Mouse (Mus musculus) forebrain, embryonic 14.5 days (tissue): ENCODE results near the gene Faxc. TPM values are rescaled to one million over a fixed set of nuclear protein-coding genes. Genes with fewer than 3 reads are reported as not detected.
A peak's percentile ranks its signal among the peaks of the same experiment; 100 is the strongest.

Experiments used
- ATAC-seq: fragments of 200-750 bp; cut with Nextera tagmentation; 2 replicates; pipeline ENCODE4 v1.8.0; 2017; ENCODE audit warnings: mild to moderate bottlenecking, moderate library complexity
- DNase-seq: peaks from one replicate; pipeline ENCODE4 v3.0.0-alpha.2; 2015; ENCODE audit warnings: low spot score
- H3K27ac ChIP-seq: fragments of 300-500 bp; sonication (generic); 2 replicates; pipeline ENCODE4 v1.5.1; 2014; ENCODE audit warnings: low read depth, mild to moderate bottlenecking, control low read depth, low read length, moderate library complexity
- H3K27me3 ChIP-seq: fragments of 300-500 bp; sonication (generic); replicated peaks from 2 replicates; pipeline ENCODE4 v1.6.1; 2014; ENCODE audit warnings: low read length, control low read depth, mixed read lengths; ENCODE audit not compliant: control insufficient read depth, insufficient read depth
- H3K36me3 ChIP-seq: fragments of 300-500 bp; sonication (generic); 2 replicates; pipeline ENCODE4 v1.6.1; 2014; ENCODE audit warnings: low read length, control low read depth; ENCODE audit not compliant: control insufficient read depth, insufficient read depth
- H3K4me1 ChIP-seq: fragments of 300-500 bp; sonication (generic); 2 replicates; pipeline ENCODE4 v1.6.1; 2014; ENCODE audit warnings: antibody characterized with exemption, low read length, control low read depth; ENCODE audit not compliant: control insufficient read depth, insufficient read depth
- H3K4me2 ChIP-seq: fragments of 300-500 bp; sonication (generic); 2 replicates; pipeline ENCODE4 v1.6.1; 2014; ENCODE audit warnings: mild to moderate bottlenecking, control low read depth, low read length
- H3K4me3 ChIP-seq: fragments of 300-500 bp; sonication (generic); 2 replicates; pipeline ENCODE4 v1.5.1; 2014; ENCODE audit warnings: low read depth, low read length, control low read depth
- H3K9ac ChIP-seq: fragments of 300-500 bp; sonication (generic); 2 replicates; pipeline ENCODE4 v1.6.1; 2014; ENCODE audit warnings: mild to moderate bottlenecking, low read length, control low read depth, moderate library complexity
- H3K9me3 ChIP-seq: fragments of 300-500 bp; sonication (generic); replicated peaks from 2 replicates; pipeline ENCODE4 v1.6.1; 2016; ENCODE audit warnings: low read length, control low read depth, mixed read lengths; ENCODE audit not compliant: control insufficient read depth
- WGBS: fragments of 180-500 bp; shearing (Covaris S2); extraction: QIAGEN DNeasy Blood & Tissue Kit; methylation state at CpG from one replicate; pipeline ENCODE4 v1.1.7; 2014; 5-methylcytosine and 5-hydroxymethylcytosine counted together
- polyA plus RNA-seq: library from polyadenylated mRNA; unstranded; fragments of >200 nt; fragmentation: Nextera tagmentation; extraction: Ambion mirVana; gene quantifications from 2 replicates; pipeline ENCODE4 v1.2.1, GENCODE M21; 2014

Gene Faxc
- polyA plus RNA-seq, 1 experiment from 2014 or later, result 16.4 TPM

DNA sequence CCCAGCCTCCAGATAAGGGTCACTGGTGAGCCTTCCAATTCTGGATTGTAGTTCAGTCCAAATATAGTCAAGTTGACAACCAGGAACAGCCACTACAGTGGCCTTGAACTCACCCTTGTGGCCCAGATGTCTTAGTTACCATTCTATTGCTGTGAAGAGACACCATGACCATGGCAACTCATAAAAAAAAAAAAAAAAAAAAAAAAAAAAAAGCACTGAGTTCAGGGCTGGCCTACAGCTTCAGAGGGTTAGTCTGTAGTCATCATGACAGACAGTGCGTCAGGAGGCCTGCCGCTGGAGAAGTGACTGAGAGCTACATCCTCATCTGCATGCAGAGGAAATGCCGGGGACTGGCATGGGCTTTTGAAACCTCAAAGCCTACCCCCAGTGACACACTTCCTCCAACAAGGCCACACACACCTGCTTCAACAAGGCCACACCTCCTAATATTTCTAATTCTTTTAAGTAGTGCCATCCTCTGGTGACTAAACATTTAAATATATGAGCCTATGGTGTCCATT, 58.5 kb downstream of the Faxc start:
- 78% methylated on average over 3 of the region's 3 CpGs for WGBS
- ATAC-seq (no peak), DNase-seq (no peak)
- no peak overlapping the region for H3K27ac ChIP-seq
- H3K36me3 ChIP-seq, result peaks cover 41% of the 10 kb centered on the region
- H3K4me1 ChIP-seq, result no peaks in the 10 kb centered on the region
- H3K9ac ChIP-seq, result no peak overlapping the region
- no peaks in the 10 kb centered on the region for H3K27me3 ChIP-seq
- no peaks in the 10 kb centered on the region for H3K9me3 ChIP-seq
- no peak overlapping the region for H3K4me2 ChIP-seq
- no peak overlapping the region for H3K4me3 ChIP-seq

DNA sequence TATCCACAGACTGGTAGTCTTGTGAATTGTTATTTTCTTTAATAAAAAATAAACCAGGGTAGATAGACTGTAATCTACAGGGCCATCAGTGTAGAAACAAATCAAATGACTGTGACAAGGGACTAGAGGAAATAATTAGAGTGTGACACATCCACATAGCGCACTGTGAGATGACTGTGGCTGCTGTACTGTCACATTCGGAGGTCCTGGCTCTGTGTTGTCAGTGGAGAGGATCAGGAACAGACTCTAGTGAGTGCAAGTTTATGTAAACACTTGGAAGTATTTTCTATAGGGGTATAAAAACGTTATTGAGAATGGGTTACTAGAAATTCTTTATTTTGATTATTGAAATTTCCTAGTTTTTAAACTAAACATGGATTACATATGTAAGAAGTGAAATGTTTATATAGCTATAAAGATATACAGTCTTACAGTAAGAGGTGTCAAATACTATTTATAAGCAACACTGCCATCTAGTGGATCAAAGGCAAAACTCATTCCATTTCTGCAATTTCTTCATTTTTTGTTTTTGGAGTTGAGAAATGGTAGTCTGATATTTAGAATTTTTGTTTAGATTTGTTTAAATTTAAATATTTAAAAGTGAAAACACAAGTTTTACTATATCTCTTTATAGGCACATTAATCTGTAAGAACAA, 59.6 kb downstream of the Faxc start:
- Histone ChIP-seq H3K4me1 (no peaks in the 10 kb centered on the region), H3K9ac (no peak overlapping the region), H3K27ac (no peak overlapping the region), H3K27me3 (no peaks in the 10 kb centered on the region), H3K9me3 (no peaks in the 10 kb centered on the region), H3K4me2 (no peak overlapping the region), H3K4me3 (no peak overlapping the region), H3K36me3 (peaks cover 37% of the 10 kb centered on the region)
- DNase-seq (peak; percentile 78), ATAC-seq (peak; percentile 51; the same call in 1 of the 2 replicates)
- 47% methylated on average over 3 of the region's 3 CpGs for WGBS

DNA sequence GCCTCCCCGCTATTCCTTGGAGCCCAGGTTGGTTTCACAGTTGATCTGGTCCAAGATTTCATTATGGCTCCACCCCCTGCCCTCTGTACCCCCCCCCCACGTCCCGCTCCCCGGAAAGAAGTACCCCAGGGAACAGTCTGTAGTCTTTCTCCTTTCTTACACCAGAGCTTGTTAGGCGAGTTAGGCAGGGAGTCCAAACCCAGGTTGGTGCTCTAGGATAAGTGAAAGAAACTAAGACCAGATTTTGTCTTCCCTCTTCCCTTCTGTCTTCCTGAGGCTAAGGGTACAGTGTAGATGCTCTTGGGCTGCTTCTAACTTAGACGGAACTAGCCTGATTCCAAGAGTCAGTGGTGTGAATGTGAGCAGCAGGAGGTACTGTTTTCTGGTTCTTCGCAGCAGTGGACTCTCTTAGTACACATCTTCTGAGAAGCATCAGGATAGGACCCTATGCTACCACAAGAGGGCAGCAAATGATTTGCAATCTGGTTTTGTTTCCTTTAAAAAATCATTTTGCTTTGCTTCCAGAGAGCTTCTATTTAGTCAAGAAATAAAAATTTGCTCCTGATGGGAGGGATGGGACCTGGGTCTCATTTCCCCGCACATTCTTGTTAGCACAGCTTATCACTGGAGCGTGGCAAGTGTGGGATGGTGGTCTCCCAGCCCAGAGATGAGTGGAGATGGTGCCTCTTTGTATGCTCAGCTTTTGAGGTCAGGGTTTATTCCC, 86.7 kb downstream of the Faxc start:
- Histone ChIP-seq H3K36me3 (no peaks in the 10 kb centered on the region), H3K4me2 (0 out of 2 replicates have a peak overlapping the region, but pooled peaks have one; percentile 7), H3K9ac (no peak overlapping the region), H3K4me3 (no peak overlapping the region), H3K9me3 (no peaks in the 10 kb centered on the region; the same call in 1 of the 2 replicates), H3K27ac (no peak overlapping the region), H3K4me1 (peaks cover 2% of the 10 kb centered on the region; the same call in 1 of the 2 replicates), H3K27me3 (no peaks in the 10 kb centered on the region)
- WGBS, result 10% methylated on average over 9 of the region's 9 CpGs
- DNase-seq (peak; percentile 94), ATAC-seq (peak; percentile 84)

DNA sequence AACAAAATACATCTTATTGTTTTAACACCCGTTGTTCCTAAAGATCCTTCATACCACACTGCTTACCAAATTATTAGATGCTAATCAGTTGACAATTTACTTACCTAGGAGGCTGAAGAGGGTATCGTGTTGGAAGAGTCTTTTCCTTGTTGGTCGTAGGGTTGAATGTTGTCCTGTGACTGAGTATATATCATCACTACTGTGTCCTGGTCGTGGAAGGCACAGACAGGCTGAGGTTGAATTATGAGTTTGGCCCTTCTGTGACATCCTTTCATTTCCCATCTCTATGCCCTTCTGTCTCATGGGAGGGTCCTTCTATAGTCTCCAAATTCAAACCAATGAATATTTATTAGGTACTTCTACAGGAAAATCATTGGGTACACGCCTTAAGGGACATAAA, 87.3 kb downstream of the Faxc start:
- no peak overlapping the region for H3K9ac ChIP-seq
- no peak overlapping the region for H3K27ac ChIP-seq

DNA sequence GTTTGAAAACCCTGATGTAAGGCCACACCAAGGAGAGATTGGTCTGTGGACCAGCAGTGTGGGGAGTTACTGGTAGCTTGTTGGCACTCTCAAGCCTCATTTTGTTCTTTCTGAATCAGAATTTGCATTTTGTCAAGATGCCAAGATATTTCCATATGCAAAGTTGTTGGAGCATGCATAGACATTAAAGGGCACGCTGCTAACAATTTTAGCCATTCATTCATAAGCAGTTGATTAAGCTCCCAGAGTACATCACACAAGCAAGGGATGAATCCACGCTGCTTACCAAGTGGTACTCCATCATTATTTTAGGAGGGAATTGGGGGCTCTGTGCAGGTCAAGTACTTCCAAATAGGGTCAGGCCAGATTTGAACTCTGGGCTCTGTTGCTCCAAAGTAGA, 98.8 kb downstream of the Faxc start:
- no peak overlapping the region for H3K9ac ChIP-seq
- H3K4me2 ChIP-seq, result no peak overlapping the region
- no peak overlapping the region for H3K4me3 ChIP-seq
- WGBS, result 11% methylated on average over 2 of the region's 2 CpGs
- H3K27me3 ChIP-seq, result no peaks in the 10 kb centered on the region
- no peak overlapping the region for H3K27ac ChIP-seq
- H3K4me1 ChIP-seq, result no peaks in the 10 kb centered on the region
- no peaks in the 10 kb centered on the region for H3K9me3 ChIP-seq
- DNase-seq, result peak; percentile 92
- peak; percentile 94 for ATAC-seq
- H3K36me3 ChIP-seq, result no peaks in the 10 kb centered on the region

More for the DNA sequence above, 87.3 kb downstream of the Faxc start:
- Histone ChIP-seq H3K36me3 (no peaks in the 10 kb centered on the region), H3K4me2 (no peak overlapping the region), H3K4me1 (peaks cover 2% of the 10 kb centered on the region; the same call in 1 of the 2 replicates), H3K27me3 (no peaks in the 10 kb centered on the region), H3K9me3 (no peaks in the 10 kb centered on the region; the same call in 1 of the 2 replicates), H3K4me3 (no peak overlapping the region)
- WGBS, result 54% methylated on average over 5 of the region's 5 CpGs
- DNase-seq (no peak), ATAC-seq (peak; percentile 21; the same call in 1 of the 2 replicates)

Other genes starting within 250 kb of the Faxc start
- gene Prdm13, start 245.4 kb upstream of the Faxc start, polyA plus RNA-seq, result 0.22 and 0.44 TPM in 2 replicates
- gene Ccnc, start 203.6 kb upstream of the Faxc start, polyA plus RNA-seq, result 74.5 and 79.6 TPM in 2 replicates
- 8.7 and 10.4 TPM in 2 replicates for gene Usp45, start 164.2 kb upstream of the Faxc start, polyA plus RNA-seq
- 16.5 and 17.1 TPM in 2 replicates for gene Tstd3, start 164.1 kb upstream of the Faxc start, polyA plus RNA-seq
- gene Pnisr, start 83.7 kb upstream of the Faxc start, polyA plus RNA-seq, result 123 and 157 TPM in 2 replicates
- gene Coq3, start 51.7 kb upstream of the Faxc start, polyA plus RNA-seq, result 18.0 and 18.6 TPM in 2 replicates